Mouse (Mus musculus) hindbrain, embryonic 10.5 days (tissue): ENCODE results near the gene Trim24. TPM values are rescaled to one million over a fixed set of nuclear protein-coding genes. Genes with fewer than 3 reads are reported as not detected.
"Not testable (repeated sequence)": the region's sequence is repeated elsewhere in the genome, so short reads cannot be mapped to it uniquely, and the experiment has no call there.

Source experiments
- DNase-seq: peaks from one replicate; pipeline ENCODE4 v3.0.0-alpha.2; 2017; ENCODE audit warnings: low spot score
- H3K27ac ChIP-seq: fragments of 300-500 bp; sonication (generic); 2 replicates; pipeline ENCODE4 v1.5.1; 2016; ENCODE audit warnings: mild to moderate bottlenecking, moderate library complexity
- H3K27me3 ChIP-seq: fragments of 300-500 bp; sonication (generic); 2 replicates; pipeline ENCODE4 v1.6.1; 2016; ENCODE audit warnings: mild to moderate bottlenecking; ENCODE audit not compliant: poor library complexity, insufficient read depth, severe bottlenecking
- H3K36me3 ChIP-seq: fragments of 300-500 bp; sonication (generic); 2 replicates; pipeline ENCODE4 v1.6.1; 2016; ENCODE audit warnings: mild to moderate bottlenecking, moderate library complexity
- H3K4me1 ChIP-seq: fragments of 300-500 bp; sonication (generic); replicated peaks from 2 replicates; pipeline ENCODE4 v1.6.1; 2016; ENCODE audit warnings: mild to moderate bottlenecking
- H3K4me3 ChIP-seq: fragments of 300-500 bp; sonication (generic); 2 replicates; pipeline ENCODE4 v1.5.1; 2016; ENCODE audit warnings: mild to moderate bottlenecking, moderate library complexity
- H3K9me3 ChIP-seq: fragments of 300-500 bp; sonication (generic); 2 replicates; pipeline ENCODE4 v1.6.1; 2016; ENCODE audit warnings: mild to moderate bottlenecking, moderate library complexity
- WGBS: fragments of 180-500 bp; shearing (Covaris S2); methylation state at CpG from one replicate; pipeline ENCODE4 v1.1.7; 2016; 5-methylcytosine and 5-hydroxymethylcytosine counted together
- polyA plus RNA-seq: library from polyadenylated mRNA; unstranded; fragments of >200 nt; fragmentation: Nextera tagmentation; extraction: Ambion mirVana; gene quantifications from 2 replicates; pipeline ENCODE4 v1.2.1, GENCODE M21; 2016

Gene Trim24
- polyA plus RNA-seq: 19.3 and 22.5 TPM in 2 replicates

GRCm38 (mm10) chr6:37870245-37871136 lies at the start of gene Trim24:
TSS of gene Trim24 (plus strand) at chr6:37870811.
- WGBS: under 1% methylated on average over 88 of the region's 89 CpGs
- H3K27ac ChIP-seq: peak within 1 kb of the TSS; percentile 99

GRCm38 (mm10) chr6:37821531-37822051 lies 49.0 kb upstream of the Trim24 start:
- Histone ChIP-seq H3K4me3 (no peak overlapping the region), H3K36me3 (no peaks in the 10 kb centered on the region), H3K9me3 (no peaks in the 10 kb centered on the region), H3K27me3 (no peaks in the 10 kb centered on the region), H3K4me1 (no peaks in the 10 kb centered on the region), H3K27ac (no peak overlapping the region)
- DNase-seq: no peak
- 91% methylated on average over 6 of the region's 6 CpGs for WGBS

More at GRCm38 (mm10) chr6:37870245-37871136, at the start of gene Trim24:
- H3K27me3 ChIP-seq: no peaks in the 10 kb centered on the region
- H3K4me1 ChIP-seq: 0 out of 2 replicates have a peak, but pooled peaks cover 2% of the 10 kb centered on the region
- DNase-seq: peak; percentile 97
- peak within 1 kb of the TSS; percentile 92 for H3K4me3 ChIP-seq
- H3K36me3 ChIP-seq: peaks cover 34% of the 10 kb centered on the region
- peaks cover 36% of the 10 kb centered on the region for H3K9me3 ChIP-seq

GRCm38 (mm10) chr6:37822390-37822789 lies 48.2 kb upstream of the Trim24 start:
- Histone ChIP-seq H3K27me3 (no peaks in the 10 kb centered on the region), H3K4me3 (no peak overlapping the region), H3K27ac (no peak overlapping the region), H3K4me1 (no peaks in the 10 kb centered on the region), H3K36me3 (no peaks in the 10 kb centered on the region), H3K9me3 (no peaks in the 10 kb centered on the region)
- WGBS: 93% methylated on average over 2 of the region's 2 CpGs
- DNase-seq: no peak

GRCm38 (mm10) chr6:37823731-37824130 lies 46.9 kb upstream of the Trim24 start:
- no peaks in the 10 kb centered on the region for H3K4me1 ChIP-seq
- WGBS: 84% methylated on average over 4 of the region's 4 CpGs
- no peak overlapping the region for H3K4me3 ChIP-seq
- no peaks in the 10 kb centered on the region for H3K27me3 ChIP-seq
- no peak overlapping the region for H3K27ac ChIP-seq
- H3K36me3 ChIP-seq: no peaks in the 10 kb centered on the region
- DNase-seq: no peak
- H3K9me3 ChIP-seq: no peaks in the 10 kb centered on the region

GRCm38 (mm10) chr6:37825331-37826115 lies 45.1 kb upstream of the Trim24 start:
- not testable (repeated sequence) for H3K4me1 ChIP-seq, H3K36me3 ChIP-seq, H3K27ac ChIP-seq, H3K27me3 ChIP-seq, H3K9me3 ChIP-seq, H3K4me3 ChIP-seq, DNase-seq
- whole genome bisulfite sequencing: 90% methylated on average over 7 of the region's 7 CpGs

- H3K36me3 ChIP-seq: no peaks in the 10 kb centered on the region
- no peak for DNase-seq
- 87% methylated on average over 3 of the region's 3 CpGs for WGBS
- H3K4me1 ChIP-seq: no peaks in the 10 kb centered on the region
- H3K9me3 ChIP-seq: peaks cover 7% of the 10 kb centered on the region; the same call in 1 of the 2 replicates
- H3K27me3 ChIP-seq: no peaks in the 10 kb centered on the region
- H3K4me3 ChIP-seq: no peak overlapping the region
- no peak overlapping the region for H3K27ac ChIP-seq
Observed at GRCm38 (mm10) chr6:37828955-37829354, 41.7 kb upstream of the Trim24 start.

- DNase-seq: no peak
Observed at GRCm38 (mm10) chr6:37829631-37830030, 41.0 kb upstream of the Trim24 start.

GRCm38 (mm10) chr6:37833691-37834090 lies 36.9 kb upstream of the Trim24 start:
- H3K36me3 ChIP-seq: no peaks in the 10 kb centered on the region
- H3K4me1 ChIP-seq: no peaks in the 10 kb centered on the region
- H3K9me3 ChIP-seq: peaks cover 7% of the 10 kb centered on the region; the same call in 1 of the 2 replicates
- H3K27ac ChIP-seq: no peak overlapping the region
- no peaks in the 10 kb centered on the region for H3K27me3 ChIP-seq
- DNase-seq: no peak
- H3K4me3 ChIP-seq: no peak overlapping the region
- WGBS: 95% methylated on average over 1 of the region's 1 CpGs

More at GRCm38 (mm10) chr6:37829631-37830030, 41.0 kb upstream of the Trim24 start:
- Histone ChIP-seq H3K9me3 (peaks cover 7% of the 10 kb centered on the region; the same call in 1 of the 2 replicates), H3K4me3 (no peak overlapping the region), H3K36me3 (no peaks in the 10 kb centered on the region), H3K27ac (no peak overlapping the region), H3K4me1 (no peaks in the 10 kb centered on the region), H3K27me3 (no peaks in the 10 kb centered on the region)

- WGBS: 93% methylated on average over 2 of the region's 2 CpGs
- not testable (repeated sequence) for H3K9me3 ChIP-seq, H3K27me3 ChIP-seq, H3K4me1 ChIP-seq, H3K27ac ChIP-seq, H3K4me3 ChIP-seq, H3K36me3 ChIP-seq, DNase-seq
Observed at GRCm38 (mm10) chr6:37836951-37837565, 33.6 kb upstream of the Trim24 start.

- H3K4me3 ChIP-seq: no peak overlapping the region
- no peaks in the 10 kb centered on the region for H3K27me3 ChIP-seq
- no peaks in the 10 kb centered on the region for H3K4me1 ChIP-seq
- DNase-seq: no peak
- H3K27ac ChIP-seq: no peak overlapping the region
- WGBS: 81% methylated on average over 5 of the region's 5 CpGs
- H3K36me3 ChIP-seq: no peaks in the 10 kb centered on the region
- 0 out of 2 replicates have a peak, but pooled peaks cover 2% of the 10 kb centered on the region for H3K9me3 ChIP-seq
Observed at GRCm38 (mm10) chr6:37842779-37843605, 27.6 kb upstream of the Trim24 start.

GRCm38 (mm10) chr6:37843647-37844273 lies 26.9 kb upstream of the Trim24 start:
- DNase-seq: no peak
- H3K4me3 ChIP-seq: no peak overlapping the region
- H3K9me3 ChIP-seq: peaks cover 9% of the 10 kb centered on the region; the same call in 1 of the 2 replicates
- no peak overlapping the region for H3K27ac ChIP-seq
- H3K36me3 ChIP-seq: no peaks in the 10 kb centered on the region
- 91% methylated on average over 8 of the region's 8 CpGs for WGBS
- H3K4me1 ChIP-seq: no peaks in the 10 kb centered on the region
- H3K27me3 ChIP-seq: no peaks in the 10 kb centered on the region
